Mouse (Mus musculus) spleen, postnatal 14 days (tissue): Measurements from ENCODE around the gene Lao1.
"Not testable (repeated sequence)": the region's sequence is repeated elsewhere in the genome, so short reads cannot be mapped to it uniquely, and the experiment has no call there.

Source experiments
- DNase-seq, 2 experiments: peaks; one replicate each; pipeline ENCODE4 v3.0.0; 2021 to 2022; ENCODE audit warnings: low spot score in 2 of 2

Gene Lao1

DNA sequence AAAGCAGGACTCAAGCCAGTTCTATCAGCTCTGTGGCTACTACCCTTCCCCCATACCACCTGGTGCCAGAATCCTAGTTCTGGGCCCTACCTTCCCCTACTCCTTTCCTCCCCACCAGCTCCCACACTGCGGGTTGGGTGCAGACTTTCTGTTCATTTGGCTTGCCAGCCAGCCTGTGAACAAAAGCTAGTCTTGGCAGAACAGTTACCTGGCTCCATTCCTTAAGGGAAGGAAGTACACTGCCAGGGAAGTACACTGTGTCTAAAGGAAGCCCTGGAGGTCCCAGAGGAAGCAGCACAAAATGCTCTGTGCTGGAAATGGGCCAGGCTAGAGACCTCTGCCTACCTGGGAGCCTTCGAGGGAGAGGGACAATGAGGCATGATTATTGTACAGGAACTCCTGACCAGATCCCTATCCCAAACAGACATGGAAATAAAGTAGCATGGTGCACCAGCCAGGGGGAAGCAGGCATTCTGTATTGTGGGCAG lies at the start of gene Lao1:
Gene Lao1, plus strand, starts transcription at position 438 of the 488 bp plus-strand sequence.
- no peak for DNase-seq

DNA sequence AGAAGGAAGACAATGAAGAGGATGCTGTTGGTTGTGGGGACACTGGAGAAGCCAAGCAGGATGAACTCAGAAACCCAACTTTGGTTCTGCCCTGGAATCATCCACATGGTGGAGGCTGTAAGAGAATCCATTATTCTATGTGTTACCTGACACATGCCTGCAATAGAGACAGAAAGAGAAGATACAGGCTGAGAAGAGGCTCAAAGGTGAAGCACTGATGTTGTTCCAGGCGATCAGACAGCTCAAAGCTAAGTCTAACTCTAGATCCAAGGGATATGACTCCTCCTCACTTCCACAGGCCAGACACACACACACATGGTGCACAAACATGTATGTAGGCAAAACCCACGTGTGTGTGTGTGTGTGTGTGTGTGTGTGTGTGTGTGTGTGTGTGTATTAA lies 44.0 kb upstream of the Lao1 start, which contains the start of gene Olfr1329:
Gene Olfr1329, minus strand, starts transcription at position 101 of the 400 bp plus-strand sequence.
- DNase-seq = not testable (repeated sequence)

DNA sequence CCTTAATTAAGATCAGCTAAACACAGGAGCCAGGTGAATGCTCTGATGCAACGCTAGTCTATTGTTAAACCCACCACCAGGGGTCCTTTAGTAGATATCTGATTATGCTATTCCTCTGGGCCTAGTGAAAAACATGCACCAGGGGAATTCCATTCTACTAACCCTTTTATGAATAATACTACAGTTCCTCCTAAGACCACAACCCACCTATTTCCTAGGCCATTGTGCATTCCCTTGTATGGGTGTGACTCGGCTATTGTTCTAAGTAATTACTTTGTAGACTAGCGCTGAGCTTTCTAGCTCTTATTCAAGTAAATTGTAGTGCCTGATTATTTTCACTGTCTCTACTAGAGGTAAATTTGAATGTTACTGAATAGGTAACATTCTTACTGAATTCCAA lies 30.1 kb upstream of the Lao1 start:
- DNase-seq = not testable (repeated sequence)

DNA sequence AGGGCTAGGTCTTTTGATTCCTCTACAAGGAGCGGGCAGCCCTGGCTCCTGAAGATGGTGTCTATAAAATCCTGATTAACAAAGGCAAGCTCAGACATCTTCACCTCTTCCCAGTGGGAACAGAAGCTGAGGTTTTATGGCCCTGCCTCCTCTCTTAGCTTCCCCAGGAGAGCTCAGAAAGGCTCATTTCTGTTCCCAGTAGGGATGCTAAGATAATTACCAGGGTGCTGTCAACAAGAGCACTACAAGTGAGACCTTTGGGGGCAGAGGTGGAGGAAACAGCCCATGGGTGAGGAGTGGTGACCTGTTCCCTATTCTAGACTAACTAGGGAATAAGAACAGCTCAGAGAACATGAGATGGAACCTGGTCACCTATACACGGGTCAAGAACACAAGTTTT lies 22.9 kb upstream of the Lao1 start, which contains the start of gene Olfr1328:
Gene Olfr1328, minus strand, starts transcription at position 101 of the 400 bp plus-strand sequence.
- DNase-seq = no peak

DNA sequence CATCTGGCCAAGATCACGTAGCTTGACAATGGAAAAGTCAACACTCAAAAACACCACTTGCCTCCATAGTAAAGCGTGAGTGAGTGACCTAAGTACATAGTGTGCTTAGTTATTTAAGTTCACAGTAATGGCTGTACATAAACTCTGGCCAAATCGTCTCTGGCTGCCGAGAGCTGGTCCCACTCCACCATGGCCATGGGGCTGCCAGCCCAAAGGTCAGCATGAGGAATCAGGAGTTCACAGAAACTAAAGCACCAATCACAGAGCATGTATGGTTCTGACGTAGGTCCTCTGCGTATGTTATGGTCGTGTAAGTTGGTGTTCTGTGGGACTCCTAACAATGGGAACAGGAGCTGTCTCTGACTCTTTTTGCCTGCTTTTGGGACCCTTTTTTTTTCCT lies 2.6 kb upstream of the Lao1 start:
- no peak for DNase-seq

DNA sequence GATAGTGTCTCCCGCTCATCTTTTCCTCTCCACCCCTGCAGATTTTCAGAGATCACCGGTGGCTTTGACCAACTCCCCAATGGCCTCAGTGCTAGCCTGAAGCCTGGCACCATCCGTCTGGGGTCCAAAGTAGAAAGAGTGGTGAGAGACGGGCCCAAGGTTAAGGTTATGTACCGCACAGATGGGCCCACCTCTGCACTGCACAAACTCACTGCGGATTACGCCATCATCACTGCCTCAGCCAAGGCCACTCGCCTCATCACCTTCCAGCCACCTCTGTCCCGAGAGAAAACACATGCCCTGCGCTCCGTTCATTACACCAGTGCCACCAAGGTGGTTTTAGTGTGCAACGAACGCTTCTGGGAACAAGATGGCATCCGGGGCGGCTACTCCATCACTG lies 6.3 kb downstream of the Lao1 start:
- no peak for DNase-seq

DNA sequence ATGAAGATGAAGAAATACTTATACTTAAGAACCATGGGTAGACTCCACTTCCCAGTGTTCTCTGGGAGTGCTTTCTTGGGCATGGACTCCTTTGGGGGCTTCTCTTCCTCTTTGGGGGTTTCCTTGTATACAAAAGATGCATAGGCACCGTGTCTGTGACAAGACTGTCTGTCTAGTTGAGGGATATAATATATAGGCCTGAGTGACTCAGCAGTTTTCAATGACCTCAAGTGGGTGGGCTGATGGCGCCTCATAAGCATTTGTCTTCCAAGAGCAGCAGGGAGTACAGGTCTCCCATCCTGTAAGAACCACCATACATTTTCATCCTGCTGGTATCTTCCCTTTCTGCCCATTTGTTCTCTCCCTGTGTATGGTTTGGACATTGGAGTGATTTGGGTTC lies 11.9 kb downstream of the Lao1 start:
- DNase-seq = no peak

DNA sequence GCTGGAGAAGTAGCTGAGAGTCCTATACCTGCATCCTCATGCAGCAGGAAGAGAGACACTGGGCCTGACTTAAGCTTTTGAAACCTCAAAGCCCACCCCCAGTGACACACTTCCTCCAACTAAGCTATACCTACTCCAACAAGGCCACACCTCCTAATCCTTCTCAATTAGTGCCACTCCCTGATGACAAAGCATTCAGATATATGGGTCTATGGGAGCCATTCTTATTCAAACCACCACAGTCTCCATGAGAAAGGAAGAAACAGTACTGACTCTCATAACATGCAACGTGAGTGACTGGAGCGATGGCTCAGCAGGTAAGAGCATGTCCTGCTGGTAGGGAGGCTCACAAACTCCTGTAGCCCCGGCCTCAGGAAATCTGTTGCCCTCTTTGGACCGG lies 23.9 kb downstream of the Lao1 start:
- no peak for DNase-seq

DNA sequence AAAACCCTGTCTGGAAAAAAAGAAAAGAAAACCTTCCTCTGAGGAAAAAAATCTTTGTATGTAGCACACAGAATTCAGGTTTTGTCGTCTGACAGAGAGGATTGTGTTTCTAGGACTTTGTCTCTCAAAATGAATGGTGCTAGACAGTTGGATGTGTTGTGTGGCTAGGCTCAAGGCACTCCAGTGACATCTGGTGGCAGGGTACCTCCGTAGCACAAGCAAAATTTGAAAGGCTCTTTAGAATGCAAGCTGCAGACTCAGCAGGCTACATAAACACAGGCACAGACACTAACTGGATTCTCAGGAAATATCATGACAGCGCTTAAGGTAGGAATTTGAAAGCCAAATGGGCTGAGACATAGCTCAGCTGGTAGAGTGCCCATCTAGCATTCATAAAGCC lies 27.2 kb downstream of the Lao1 start:
- no peak for DNase-seq

DNA sequence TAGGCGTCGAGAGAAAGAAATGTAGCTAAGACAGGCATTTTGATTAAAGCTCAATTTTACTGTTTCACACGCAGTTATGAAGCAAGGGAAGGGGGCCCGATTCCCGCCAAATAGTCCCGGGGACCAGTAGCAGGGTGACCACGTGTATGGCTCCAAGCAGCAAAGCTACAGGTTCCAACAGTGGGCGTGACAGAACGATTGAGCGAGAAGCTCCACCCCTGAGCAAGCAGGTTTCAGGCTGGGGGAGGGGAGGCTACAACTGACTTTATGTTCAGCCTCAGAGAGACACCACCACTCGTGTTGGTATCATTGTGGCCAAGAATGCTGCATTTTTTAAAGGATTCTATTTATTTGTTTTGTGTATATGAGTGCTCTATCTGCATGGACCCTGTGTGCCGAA lies 28.0 kb downstream of the Lao1 start:
- DNase-seq = no peak

DNA sequence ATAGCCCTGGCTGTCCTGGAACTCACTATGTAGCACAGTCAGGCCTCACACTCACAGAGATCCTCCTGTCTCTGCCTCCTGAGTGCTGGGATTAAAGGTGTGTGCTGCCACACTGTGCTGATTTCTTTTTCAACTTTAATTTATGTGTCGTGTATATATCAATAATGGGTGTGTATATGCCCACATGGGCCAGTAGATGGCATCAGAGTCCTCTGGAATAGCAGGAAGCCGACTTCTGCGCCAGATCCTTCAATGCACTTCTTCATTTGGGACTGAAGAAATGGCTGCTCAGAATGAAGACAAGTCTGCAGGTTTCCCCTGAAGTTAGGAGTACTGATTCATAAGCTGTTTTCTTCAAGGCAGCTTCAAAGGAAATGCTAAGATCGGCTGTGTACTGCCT lies 30.4 kb downstream of the Lao1 start:
- DNase-seq = peak in 1 of 2 experiments; percentile 25

DNA sequence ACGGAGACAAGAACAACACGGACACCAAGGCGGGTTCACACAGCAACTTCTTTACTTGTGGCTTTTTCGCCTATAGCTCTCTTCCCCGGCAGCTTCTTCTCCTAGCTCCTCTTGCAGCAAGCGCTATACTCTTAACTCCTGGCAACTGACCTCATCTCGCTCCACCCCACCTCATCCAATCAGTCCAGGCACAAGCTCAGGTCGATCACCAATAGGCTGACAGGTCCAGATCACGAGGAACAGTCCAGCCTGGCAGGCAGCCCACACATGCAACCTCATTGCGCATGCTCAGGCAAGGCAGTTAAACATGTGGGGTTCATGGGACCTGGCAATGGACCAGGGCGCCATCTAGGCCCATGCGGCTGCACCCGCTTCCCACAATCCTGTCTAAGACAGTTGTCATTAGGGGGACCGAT lies 35.8 kb downstream of the Lao1 start:
- DNase-seq = no peak

DNA sequence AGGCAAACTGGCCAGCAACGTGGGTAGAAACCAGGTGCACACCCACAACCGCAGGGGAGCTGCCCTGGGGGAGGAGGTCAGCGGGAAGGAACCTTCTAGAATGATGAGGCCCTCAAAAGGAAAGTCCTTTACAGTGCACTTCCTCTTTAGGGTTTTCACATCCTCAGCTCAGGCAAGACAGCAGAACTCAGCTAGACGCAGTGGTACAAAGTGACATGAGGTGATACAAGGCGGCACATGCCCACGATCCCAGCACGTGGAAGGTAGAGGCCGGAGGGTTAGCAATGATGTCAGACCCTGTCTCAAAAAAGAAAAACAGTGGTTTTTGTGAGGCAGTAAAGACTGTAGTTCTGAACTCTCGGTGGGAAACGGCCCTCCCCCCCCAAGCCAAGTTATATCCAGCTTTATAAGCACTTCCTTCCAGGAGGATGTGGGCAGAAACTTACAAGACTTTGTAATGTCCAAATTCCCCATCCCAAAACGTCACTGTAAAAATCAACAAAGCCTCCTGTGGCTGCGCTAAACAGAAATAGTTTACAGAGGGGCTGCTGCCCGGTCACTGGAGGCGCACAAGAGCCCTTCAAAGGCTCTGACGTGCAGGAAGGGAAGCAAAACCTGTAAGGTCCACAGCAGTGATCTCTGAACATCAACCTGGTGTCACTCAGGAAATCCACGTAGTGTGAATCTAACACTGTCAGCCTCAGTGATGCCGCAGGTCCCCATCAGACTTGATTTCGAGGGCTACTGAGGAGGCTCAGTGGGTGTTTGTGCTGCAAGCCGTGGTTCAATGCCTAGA lies 38.5 kb downstream of the Lao1 start:
- DNase-seq = peak; percentile 23 to 45

DNA sequence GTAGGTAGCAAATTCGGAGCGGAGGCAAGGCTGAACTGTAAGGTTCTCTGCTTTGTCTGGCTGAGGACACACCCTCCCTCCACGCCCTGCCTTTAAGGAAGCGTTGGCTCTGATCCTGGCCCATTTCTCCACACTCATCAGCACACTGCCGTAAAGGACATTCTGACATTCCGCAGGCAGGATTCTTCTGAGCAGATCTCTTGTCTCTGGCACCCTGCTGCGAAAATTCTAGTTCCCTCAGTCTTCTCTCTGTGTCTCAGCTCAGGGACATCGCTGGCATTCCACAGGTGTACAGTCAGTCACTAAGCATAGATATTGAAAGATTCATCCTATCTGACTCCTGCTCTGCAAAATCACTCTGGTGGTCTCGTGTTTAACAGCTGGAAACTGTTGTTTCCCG lies 40.3 kb downstream of the Lao1 start:
- no peak for DNase-seq

DNA sequence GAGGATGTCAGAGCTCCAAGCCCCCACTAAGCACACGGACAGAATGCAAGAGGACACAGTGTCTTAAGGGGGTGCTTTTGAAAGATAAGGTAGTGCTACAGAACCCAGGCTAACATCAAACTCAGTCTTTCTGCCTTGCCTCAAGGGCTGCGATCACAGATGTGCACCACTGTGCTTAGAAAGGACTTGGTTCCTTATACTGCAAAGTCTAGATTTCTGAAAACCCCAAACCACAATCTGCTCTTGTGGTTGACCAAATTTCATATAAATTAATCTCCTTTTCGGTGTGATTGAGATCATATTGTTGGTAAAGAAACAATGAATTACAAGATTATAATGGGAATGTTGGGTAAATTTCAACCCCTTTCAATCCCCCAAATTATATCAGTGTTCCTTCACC lies 41.1 kb downstream of the Lao1 start:
- no peak for DNase-seq

DNA sequence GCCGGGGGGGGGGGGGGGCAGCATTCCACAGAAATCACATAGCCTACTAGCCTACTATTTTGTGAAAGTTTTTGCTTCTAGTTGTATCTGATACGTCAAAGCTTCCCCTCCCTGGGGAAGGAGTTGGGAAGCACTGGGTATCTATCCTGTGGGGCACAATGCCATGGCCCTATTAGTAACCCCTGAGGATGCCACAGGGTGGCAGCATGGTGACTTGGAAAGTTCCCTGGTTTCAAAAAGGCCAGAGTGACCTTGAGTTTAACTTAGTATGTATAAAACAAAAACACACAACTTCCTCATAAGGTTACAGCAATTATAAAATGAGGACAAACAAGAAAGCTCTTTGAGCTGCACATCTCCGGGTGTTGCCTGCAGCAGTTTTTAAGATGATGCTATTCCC lies 42.8 kb downstream of the Lao1 start:
- no peak for DNase-seq

DNA sequence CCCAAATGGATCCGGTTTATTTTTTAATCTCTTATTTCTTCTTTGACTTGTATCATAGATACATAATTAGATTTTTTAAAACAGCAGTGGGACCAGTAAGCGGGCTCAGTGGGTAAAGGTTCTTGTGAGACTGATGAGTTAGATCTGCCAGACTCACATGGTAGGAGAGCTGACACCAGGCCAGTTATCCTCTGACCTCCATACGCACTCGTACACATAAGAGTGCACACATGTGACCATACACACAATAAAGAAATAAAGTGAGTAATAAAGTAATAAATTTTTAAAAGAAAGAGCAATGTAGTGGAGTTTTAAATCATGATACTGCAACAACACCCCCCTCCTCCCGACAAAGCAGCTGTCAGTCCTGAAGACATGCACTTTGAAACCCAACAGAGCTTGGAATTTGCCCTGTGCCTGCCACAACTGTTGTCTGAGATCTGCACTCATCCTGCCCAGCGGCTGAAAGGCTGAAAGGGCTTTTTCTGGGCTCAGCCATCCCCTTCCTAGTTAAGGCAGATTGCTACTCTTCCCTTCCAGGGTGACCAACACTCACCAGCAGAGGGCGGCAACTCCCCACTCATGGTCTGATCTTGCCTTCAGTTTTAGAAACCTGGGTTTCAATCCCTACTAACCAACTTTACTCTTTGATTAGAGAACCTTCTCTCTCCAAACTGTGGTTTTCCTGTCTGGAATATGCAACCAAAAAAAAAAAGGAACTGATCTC lies 43.4 kb downstream of the Lao1 start:
- DNase-seq = peak; percentile 69 to 79

DNA sequence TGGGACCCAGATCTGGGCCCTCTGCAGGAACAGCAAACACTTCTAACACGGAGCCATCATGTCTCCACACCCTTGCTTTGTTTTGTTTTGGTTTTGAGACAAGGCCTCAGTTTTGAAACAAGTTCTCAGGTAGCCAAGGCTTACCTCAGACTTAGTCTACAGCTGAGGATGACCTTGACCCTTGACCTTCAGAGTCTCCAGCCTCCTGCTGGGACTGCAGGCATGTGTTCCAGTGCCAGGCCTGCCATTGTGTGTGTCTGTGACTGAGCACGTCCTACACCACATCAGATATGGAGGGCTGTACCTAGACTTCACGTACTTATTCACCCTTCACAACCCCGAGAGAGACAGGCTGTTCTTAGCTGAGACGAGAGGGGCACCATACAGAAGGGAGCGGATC lies 46.2 kb downstream of the Lao1 start:
- no peak for DNase-seq

DNA sequence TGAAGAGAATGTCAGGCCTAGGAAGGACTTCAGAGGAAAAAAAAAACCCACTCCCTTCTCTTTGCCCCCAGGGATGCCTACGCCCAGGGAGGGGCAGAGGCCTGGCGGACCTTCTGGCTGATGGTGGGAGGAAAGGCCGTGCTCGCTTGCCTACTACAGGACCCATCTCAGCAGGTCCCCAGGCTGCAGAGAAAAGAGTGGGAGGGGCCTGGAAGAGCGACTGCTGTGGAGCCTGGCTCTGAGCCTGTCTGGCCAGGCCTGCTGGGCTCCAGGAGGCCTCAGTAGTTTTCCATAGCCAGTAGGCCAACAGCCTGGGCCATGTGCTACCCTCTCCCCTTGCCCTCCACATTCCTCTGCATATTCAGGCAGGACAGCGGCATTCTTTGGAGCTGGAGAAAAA lies 47.1 kb downstream of the Lao1 start:
- DNase-seq = no peak

DNA sequence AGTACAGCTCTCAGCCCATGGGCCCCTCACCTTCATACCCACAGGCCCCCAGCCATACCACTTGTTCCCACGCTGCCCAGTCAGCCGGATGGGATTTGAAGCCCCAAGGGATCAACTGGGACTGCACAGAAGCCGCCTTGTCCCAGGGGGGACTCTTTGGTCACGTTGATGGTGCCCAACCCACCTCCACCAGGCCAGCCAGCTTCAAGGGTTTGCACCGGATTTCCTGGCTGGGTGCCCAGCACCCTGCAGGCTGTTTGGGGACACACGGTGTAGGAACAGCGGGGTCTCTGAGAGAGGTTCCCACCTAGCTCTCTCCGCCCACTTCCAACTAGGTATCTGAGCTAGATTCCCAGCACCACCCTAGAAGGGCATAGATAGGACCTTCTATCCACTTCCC lies 48.4 kb downstream of the Lao1 start:
- DNase-seq = no peak

DNA sequence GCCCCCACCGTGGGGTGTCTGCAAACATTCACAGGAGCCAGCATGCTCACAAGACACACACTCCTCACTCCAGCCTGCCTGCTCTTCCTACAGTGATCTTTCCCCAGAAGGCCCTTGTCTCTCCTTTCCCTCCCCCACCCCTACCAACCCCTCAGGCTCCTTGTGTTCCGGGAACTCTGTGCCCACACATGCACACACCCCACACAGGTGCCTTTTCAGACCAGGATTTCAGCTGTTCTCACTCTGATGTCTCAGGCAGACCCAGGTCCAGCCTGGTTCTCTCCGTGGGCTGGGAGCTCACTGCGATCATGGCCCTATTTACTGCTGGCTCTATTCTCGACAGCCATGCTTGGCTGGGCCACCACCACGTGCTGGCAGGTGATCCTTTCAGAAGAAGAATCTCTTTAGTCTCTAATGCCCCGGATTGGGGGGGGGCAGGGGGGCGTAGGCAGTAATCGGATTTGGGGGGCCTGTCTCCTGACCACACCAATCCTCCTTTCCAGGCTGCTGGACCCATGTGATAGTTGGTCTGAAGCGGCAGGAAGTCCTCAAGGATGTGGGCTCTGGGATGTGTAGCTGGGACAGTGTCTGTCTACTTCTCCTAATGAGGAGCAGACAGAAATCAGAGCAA lies 49.8 kb downstream of the Lao1 start:
- no peak for DNase-seq

DNA sequence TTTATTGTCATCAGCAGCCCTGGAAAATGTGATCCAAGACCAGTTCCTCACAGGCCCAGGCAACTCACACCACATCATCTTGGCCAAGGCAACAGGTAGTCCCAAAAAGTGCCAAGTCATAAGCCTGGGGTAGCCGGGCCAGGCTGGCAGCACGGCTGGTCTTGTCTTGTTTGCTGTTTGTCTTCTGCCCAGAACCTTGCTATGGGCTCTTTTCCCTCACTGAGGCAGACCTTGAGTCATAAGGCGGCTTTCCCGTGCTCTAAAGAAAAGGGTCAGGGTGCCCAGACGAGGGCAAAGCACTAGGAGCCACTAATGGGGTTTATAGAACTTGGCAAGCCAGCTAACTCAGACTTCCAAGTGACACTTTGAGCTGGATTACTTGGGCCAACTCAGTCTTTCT lies 51.7 kb downstream of the Lao1 start:
- DNase-seq = no peak

DNA sequence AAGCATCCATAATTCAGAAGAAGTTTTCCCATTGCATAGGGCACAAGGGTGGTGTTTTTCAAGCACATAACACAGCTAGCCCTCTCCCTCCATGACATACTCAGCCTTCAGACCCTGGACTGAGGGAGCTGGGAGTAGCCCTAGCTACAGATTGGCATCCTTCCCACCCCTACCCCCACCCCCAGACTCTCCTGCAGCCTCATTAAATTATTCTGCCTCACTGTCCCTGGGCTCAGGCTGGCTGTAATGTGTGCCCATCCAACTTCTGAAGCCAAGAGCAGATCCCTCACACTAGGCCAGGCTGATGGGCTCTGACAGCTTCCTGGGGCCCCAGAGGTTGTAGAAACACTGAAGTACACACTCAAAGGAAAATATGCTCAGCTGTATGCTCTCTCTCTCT lies 53.6 kb downstream of the Lao1 start:
- DNase-seq = no peak
